Mouse (Mus musculus) left cerebral cortex, adult 11 months (tissue): Measurements from ENCODE around the gene Lgr4.

Experiments
- DNase-seq: peaks from one replicate; pipeline ENCODE4 v3.0.0; 2022; ENCODE audit warnings: low spot score

Gene Lgr4

DNA sequence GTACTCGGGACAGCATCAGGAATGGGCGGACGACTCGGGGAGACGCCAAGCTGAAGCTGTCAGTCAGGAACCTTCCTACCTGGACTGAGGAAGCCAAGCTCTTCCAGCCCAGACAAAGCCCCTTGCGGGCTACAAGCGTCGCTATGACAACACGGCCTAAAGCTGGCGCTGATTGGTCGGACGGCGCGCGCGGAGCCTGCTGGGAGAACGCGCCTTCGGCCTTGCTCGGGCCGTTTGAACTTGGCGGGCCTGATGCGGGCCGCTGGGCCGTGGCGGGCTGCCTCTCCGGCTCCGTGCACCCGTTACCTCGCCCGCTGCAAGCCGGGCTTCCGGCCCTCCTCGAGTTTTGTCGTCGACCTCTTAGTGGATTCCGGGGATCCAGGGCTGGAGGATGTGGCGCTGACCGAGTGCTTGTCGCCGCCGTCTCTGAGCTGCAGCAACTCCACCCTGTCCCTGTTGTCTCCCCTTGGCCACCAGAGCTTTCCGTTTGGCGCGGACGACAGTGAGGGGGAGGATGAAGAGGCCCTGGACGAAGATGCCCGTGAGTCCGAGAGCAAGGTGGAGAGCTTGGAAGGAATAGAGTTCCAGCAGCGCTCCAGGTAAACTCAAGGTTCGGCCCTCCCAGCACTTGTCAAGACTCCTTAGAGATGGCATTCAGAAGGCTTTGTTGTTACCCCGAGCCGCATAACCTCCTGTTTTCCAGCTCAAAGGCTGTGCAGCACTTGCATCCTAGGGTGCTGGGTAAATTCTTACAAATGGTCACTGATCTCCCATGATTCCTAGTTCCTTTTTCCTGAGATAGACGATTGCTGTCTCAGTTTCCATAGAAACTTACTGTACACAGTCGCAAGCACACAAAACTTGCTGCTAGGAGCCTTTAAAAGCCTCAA lies 100.4 kb downstream of the Lgr4 start, which contains the start of gene Ccdc34:
TSS of gene Ccdc34 (plus strand) at position 202 of the 890 bp plus-strand sequence.
- DNase-seq = peak; percentile 83

DNA sequence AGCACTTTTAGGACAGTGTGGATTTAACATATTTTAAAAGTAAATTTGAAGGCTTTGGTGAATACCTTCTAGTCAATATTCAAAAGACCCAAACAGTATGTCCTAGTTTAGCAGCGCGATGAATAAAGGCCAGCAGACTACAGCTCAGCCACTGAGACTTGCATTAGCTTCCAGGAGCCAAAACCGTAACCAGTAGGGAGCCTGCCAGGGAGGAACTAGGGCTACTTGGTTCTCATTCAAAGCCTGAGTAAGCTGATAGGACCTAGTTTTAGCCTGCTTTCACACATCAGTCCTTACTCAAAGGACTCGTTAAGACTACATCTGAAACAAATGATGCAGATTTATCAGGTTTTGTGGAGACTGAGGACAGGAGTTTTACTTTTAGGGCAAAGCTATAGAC lies 102.2 kb downstream of the Lgr4 start:
- DNase-seq = no peak

DNA sequence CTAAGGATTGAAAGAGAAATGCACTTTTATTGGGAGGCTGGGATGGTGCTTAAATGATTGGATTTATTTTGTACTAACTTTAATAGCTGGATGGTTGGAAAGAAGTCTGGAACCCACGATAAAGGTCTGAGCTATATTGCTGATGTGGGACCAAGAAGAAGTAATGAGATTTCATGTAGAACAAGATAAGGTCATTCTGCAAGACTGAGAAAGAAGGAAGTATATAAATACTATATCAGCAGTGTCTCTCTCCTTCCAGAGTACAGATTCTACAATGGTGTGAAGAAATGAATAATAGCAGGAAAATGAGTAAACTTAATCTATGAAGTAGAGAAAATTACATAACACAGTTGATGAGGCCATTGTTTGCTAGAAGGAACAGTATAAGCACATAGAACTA lies 103.0 kb downstream of the Lgr4 start:
- no peak for DNase-seq

DNA sequence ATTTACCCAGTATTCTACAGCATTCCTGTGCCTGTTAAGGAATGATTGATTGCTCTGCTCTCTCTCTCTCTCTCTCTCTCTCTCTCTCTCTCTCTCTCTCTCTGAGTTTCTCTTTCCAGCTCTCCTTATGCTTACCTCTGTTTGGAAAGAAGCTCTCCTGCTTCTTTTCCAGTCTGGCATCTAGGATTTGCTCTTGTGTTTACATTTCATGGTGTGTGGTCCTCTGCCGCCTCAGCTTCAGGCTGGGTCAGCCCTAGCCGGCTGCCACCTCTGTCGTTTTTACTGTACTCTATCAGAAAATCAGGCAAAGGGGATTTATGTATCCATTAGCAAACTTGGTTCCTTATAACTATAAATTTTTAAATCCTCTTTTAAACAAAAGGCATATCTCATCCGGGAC lies 118.8 kb downstream of the Lgr4 start:
- no peak for DNase-seq

GRCm38 (mm10) chr2:110036665-110037064 lies 119.2 kb downstream of the Lgr4 start:
- no peak for DNase-seq

DNA sequence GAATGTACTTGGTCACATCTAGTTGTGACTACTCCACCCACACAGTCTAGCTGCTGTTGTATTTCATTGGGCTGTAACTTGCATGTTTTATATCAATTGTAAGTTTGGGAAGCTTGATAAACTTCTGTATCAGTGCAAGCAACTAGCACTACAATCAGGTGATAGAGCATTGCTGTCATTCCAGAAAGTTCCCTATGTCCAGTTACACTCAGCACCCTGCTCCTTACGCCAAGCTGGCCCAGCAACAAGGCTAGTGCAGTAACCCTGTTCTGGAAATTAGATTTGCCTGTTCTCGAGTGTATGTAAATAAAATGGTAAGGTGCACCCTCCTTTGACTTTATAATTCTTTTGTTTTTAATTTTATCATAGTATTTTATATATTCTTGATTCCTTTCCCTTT lies 119.8 kb downstream of the Lgr4 start:
- DNase-seq = no peak

- DNase-seq = no peak
Observed at GRCm38 (mm10) chr2:110038341-110038740, 120.9 kb downstream of the Lgr4 start.

DNA sequence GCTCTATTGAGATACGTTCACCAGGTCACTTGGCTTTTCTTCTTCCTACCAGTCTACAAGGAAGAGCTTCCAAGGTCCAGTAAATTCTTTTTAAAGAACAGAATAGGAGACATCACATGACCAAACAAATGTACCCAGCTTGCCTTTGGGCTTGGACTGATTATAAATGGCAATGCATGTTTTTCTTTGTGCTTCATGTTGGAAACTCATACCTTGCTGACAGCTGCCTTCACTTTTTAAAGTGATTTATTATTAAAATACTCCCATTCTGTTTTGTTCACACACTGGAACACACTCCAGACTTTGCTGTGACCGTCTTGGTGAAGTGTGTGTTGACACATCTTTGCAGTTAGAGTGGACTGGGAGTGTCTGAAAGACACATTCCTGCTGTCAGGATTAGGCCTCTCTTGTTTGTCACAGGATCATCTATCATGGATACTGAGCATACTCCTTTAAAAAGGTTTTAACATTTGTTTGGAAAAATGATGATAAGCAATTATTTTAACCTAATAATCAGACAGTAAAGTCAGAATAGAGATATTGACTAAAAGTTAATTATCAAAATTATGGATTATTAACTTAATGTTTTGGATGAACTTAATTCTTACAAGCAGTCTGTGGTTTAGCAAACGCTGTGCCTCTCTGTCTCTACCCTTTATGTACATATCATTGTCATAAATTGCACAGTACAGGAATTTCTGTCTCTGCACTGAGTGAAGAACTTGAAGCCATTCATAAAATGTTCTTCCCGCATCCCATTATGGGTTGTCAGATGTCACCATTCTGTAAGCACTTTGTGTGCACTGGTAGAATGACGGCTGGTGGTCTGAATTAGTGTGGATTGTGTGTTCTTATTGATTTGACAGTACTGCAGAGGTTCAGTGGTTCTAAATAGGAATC lies 125.7 kb downstream of the Lgr4 start:
- no peak for DNase-seq

DNA sequence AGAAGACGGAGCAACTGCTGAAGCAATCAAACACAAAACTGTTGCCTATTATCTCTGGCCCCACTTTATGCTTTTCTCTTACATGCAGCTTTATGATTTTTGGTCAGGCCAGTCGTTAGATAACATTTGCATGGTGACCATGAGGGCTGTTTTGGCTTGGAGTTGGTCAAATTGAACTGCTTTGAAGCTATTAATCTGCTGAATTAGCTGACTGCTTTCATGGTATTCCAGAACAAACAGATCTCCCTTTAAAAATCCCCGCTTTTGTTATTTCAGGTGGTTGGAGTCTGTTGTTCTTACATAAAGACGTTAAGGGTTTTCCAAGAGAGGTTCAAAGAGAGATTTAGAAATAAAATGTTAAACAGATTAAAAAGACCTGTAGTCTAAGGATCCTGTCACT lies 141.0 kb downstream of the Lgr4 start:
- no peak for DNase-seq

GRCm38 (mm10) chr2:110063131-110063530 lies 145.7 kb downstream of the Lgr4 start:
- DNase-seq = no peak
